In genomic region chr9:60274503-60274902, GRCm38 (mm10) we compare ENCODE assay signal across 21 mouse cellular contexts.
DNase-seq lines count a peak whose midpoint lies in the region; ATAC-seq and TF ChIP-seq lines count a peak whose summit lies in the region.
"Had no signal": no experiment of that assay in that cellular context is flagged by ENCODE, and none has a peak within 500 bp of the region (broad histone marks: within the 10 kb centered on the region; RNA-seq: fewer than 3 reads in every experiment).

No protein-coding gene starts in this region.

- no peak overlapping the region for H3K4me3 ChIP-seq in kidney, embryonic 16.5 days (ENCODE audit: low read length)
- no peak overlapping the region for H3K4me3 ChIP-seq in kidney, embryonic 14.5 days (ENCODE audit: low read length)
- no peak overlapping the region for H3K4me3 ChIP-seq in midbrain, embryonic 12.5 days
- no peak overlapping the region for H3K4me3 ChIP-seq in midbrain, embryonic 14.5 days (replicated peaks; ENCODE audit: low read depth, low read length)
- no peak overlapping the region for H3K4me3 ChIP-seq in small intestine, adult 2 months (ENCODE audit: low read depth, low read length)
- H3K4me3 ChIP-seq: embryonic facial prominence, embryonic 12.5 days; forebrain, embryonic 15.5 days; heart, embryonic 13.5 days had no signal

- no peak overlapping the region for H3K27ac ChIP-seq in kidney, embryonic 16.5 days (ENCODE audit: low read length)
- H3K27ac ChIP-seq in kidney, embryonic 14.5 days (ENCODE audit: low read depth, low read length): no peak overlapping the region
- H3K27ac ChIP-seq in midbrain, embryonic 12.5 days (replicated peaks): peak overlapping the region; percentile 69
- H3K27ac ChIP-seq in midbrain, embryonic 14.5 days (replicated peaks; ENCODE audit: low read depth, low read length): no peak overlapping the region
- 0 out of 2 replicates have a peak overlapping the region, but pooled peaks have one; percentile 6 for H3K27ac ChIP-seq in small intestine, adult 2 months (ENCODE audit: insufficient read depth, low read depth, low read length)
- H3K27ac ChIP-seq: embryonic facial prominence, embryonic 12.5 days; forebrain, embryonic 15.5 days; heart, embryonic 13.5 days had no signal

- H3K9ac ChIP-seq in kidney, embryonic 16.5 days (replicated peaks; ENCODE audit: low read length): no peak overlapping the region
- H3K9ac ChIP-seq in kidney, embryonic 14.5 days (ENCODE audit: low read depth, low read length): no peak overlapping the region
- no peak overlapping the region for H3K9ac ChIP-seq in midbrain, embryonic 12.5 days (replicated peaks)
- no peak overlapping the region for H3K9ac ChIP-seq in midbrain, embryonic 14.5 days (replicated peaks; ENCODE audit: low read length)
- H3K9ac ChIP-seq: embryonic facial prominence, embryonic 12.5 days; forebrain, embryonic 15.5 days; heart, embryonic 13.5 days had no signal

- DNase-seq in kidney, adult 18-20 months: peak; percentile 36
- peak; percentile 27 for DNase-seq in kidney, postnatal 14 days
- no peak for DNase-seq in midbrain, embryonic 14.5 days
- DNase-seq in urinary bladder, adult 2 months (ENCODE audit: low spot score): no peak
- DNase-seq: adrenal gland, postnatal 14 days; cerebellum, adult 11-12 months; cerebellum, adult 9-10 months; cerebellum, postnatal 25 days; gastrocnemius, postnatal 36 days; heart, adult 11 months; heart, postnatal 36 days had no signal

- 54% methylated on average over 4 of the region's 4 CpGs for WGBS in kidney, embryonic 16.5 days
- 51% methylated on average over 4 of the region's 4 CpGs for WGBS in kidney, embryonic 14.5 days
- WGBS in midbrain, embryonic 12.5 days: 92% methylated on average over 4 of the region's 4 CpGs
- WGBS in midbrain, embryonic 14.5 days: 89% methylated on average over 4 of the region's 4 CpGs
- WGBS in small intestine, adult 2 months: 22% methylated on average over 4 of the region's 4 CpGs

- TF ChIP-seq CTCF in small intestine, adult 2 months (IDR thresholded peaks at IDR 0.05; ENCODE audit: extremely low read depth, insufficient read length, insufficient replicate concordance, low read depth, low read length): no peak

- no peaks in the 10 kb centered on the region for H3K36me3 ChIP-seq in kidney, embryonic 16.5 days (ENCODE audit: insufficient read depth, low read length)
- H3K36me3 ChIP-seq in kidney, embryonic 14.5 days (ENCODE audit: control insufficient read depth, insufficient read depth, low read length): no peaks in the 10 kb centered on the region
- no peaks in the 10 kb centered on the region for H3K36me3 ChIP-seq in midbrain, embryonic 12.5 days
- H3K36me3 ChIP-seq in midbrain, embryonic 14.5 days (ENCODE audit: control insufficient read depth, insufficient read depth, low read length): no peaks in the 10 kb centered on the region
- H3K36me3 ChIP-seq in small intestine, adult 2 months (ENCODE audit: control insufficient read depth, insufficient read depth, low read length): no peaks in the 10 kb centered on the region
- H3K36me3 ChIP-seq: embryonic facial prominence, embryonic 12.5 days; forebrain, embryonic 15.5 days; heart, embryonic 13.5 days had no signal

- no peak overlapping the region for H3K4me2 ChIP-seq in kidney, embryonic 16.5 days (replicated peaks; ENCODE audit: low read depth, low read length)
- H3K4me2 ChIP-seq in kidney, embryonic 14.5 days (replicated peaks; ENCODE audit: low read depth, low read length): no peak overlapping the region
- H3K4me2 ChIP-seq in midbrain, embryonic 12.5 days (replicated peaks): no peak overlapping the region
- no peak overlapping the region for H3K4me2 ChIP-seq in midbrain, embryonic 14.5 days (ENCODE audit: low read length)
- H3K4me2 ChIP-seq: embryonic facial prominence, embryonic 12.5 days; forebrain, embryonic 15.5 days; heart, embryonic 13.5 days had no signal

- no peaks in the 10 kb centered on the region for H3K9me3 ChIP-seq in kidney, embryonic 16.5 days (ENCODE audit: low read length)
- H3K9me3 ChIP-seq in kidney, embryonic 14.5 days (ENCODE audit: control insufficient read depth, low read length): no peaks in the 10 kb centered on the region
- no peaks in the 10 kb centered on the region for H3K9me3 ChIP-seq in midbrain, embryonic 12.5 days
- no peaks in the 10 kb centered on the region for H3K9me3 ChIP-seq in midbrain, embryonic 14.5 days (ENCODE audit: control insufficient read depth, low read length)
- H3K9me3 ChIP-seq: embryonic facial prominence, embryonic 12.5 days; forebrain, embryonic 15.5 days; heart, embryonic 13.5 days had no signal

- H3K4me1 ChIP-seq in kidney, embryonic 16.5 days (ENCODE audit: insufficient read depth, low read length): peaks cover 31% of the 10 kb centered on the region
- peaks cover 32% of the 10 kb centered on the region for H3K4me1 ChIP-seq in kidney, embryonic 14.5 days (ENCODE audit: control insufficient read depth, insufficient read depth, low read length)
- peaks cover 30% of the 10 kb centered on the region for H3K4me1 ChIP-seq in midbrain, embryonic 12.5 days
- H3K4me1 ChIP-seq in midbrain, embryonic 14.5 days (ENCODE audit: control insufficient read depth, insufficient read depth, low read length): peaks cover 17% of the 10 kb centered on the region; the same call in 1 of the 2 replicates
- peaks cover 10% of the 10 kb centered on the region for H3K4me1 ChIP-seq in small intestine, adult 2 months (ENCODE audit: control insufficient read depth, insufficient read depth, insufficient read length, low read length)

- ATAC-seq in kidney, embryonic 16.5 days (ENCODE audit: low FRiP score, low TSS enrichment): no peak
- no peak for ATAC-seq in kidney, embryonic 14.5 days (ENCODE audit: low FRiP score, low TSS enrichment)
- ATAC-seq in midbrain, embryonic 12.5 days (ENCODE audit: low FRiP score, low read depth): no peak
- no peak for ATAC-seq in midbrain, embryonic 14.5 days (ENCODE audit: low FRiP score, low TSS enrichment)
- ATAC-seq: activated CD4-positive, CD25-positive, alpha-beta regulatory T cell, adult 4 months; forebrain, embryonic 15.5 days; Patski had no signal

- TF ChIP-seq POLR2A in small intestine, adult 2 months (IDR thresholded peaks at IDR 0.05; ENCODE audit: low read depth, low read length): no peak

- no peaks in the 10 kb centered on the region for H3K27me3 ChIP-seq in kidney, embryonic 16.5 days (ENCODE audit: insufficient read depth, low read length)
- no peaks in the 10 kb centered on the region for H3K27me3 ChIP-seq in kidney, embryonic 14.5 days (ENCODE audit: control insufficient read depth, insufficient read depth, low read length)
- peaks cover 21% of the 10 kb centered on the region for H3K27me3 ChIP-seq in midbrain, embryonic 12.5 days
- H3K27me3 ChIP-seq in midbrain, embryonic 14.5 days (ENCODE audit: control insufficient read depth, insufficient read depth, low read length): no peaks in the 10 kb centered on the region
- no peaks in the 10 kb centered on the region for H3K27me3 ChIP-seq in small intestine, adult 2 months (ENCODE audit: control insufficient read depth, insufficient read depth, low read length)
- H3K27me3 ChIP-seq: CH12.LX; embryonic facial prominence, embryonic 12.5 days; forebrain, embryonic 15.5 days; heart, embryonic 13.5 days; Patski had no signal

Comparison
In these comparisons a context has a peak if more than half of its experiments do, and no peak if none do; other contexts are left out.
1. H3K27ac ChIP-seq: peak in midbrain, embryonic 12.5 days (single experiment) and small intestine, adult 2 months (single experiment); none in kidney, embryonic 16.5 days (single experiment), kidney, embryonic 14.5 days (single experiment) and midbrain, embryonic 14.5 days (single experiment).
2. DNase-seq: peak in kidney, adult 18-20 months (single experiment) and kidney, postnatal 14 days (single experiment); none in midbrain, embryonic 14.5 days (single experiment) and urinary bladder, adult 2 months (single experiment).